Mouse (Mus musculus): ENCODE measurements around the gene Fam198a. TPM values are rescaled to one million over a fixed set of nuclear protein-coding genes. Genes with fewer than 3 reads are reported as not detected.

The Fam198a gene
- polyA plus RNA-seq, 1 experiment from 2014 or later, result 0.72 TPM

- H3K4me3 ChIP-seq, result no peak overlapping the region
- H3K9me3 ChIP-seq, result no peaks in the 10 kb centered on the region
- 65% methylated on average over 3 of the region's 3 CpGs for WGBS
- H3K4me1 ChIP-seq, result peaks cover 3% of the 10 kb centered on the region
- H3K27me3 ChIP-seq (ENCODE audit: insufficient read depth, poor library complexity, severe bottlenecking), result peaks cover 10% of the 10 kb centered on the region; the same call in 1 of the 2 replicates
- no peak overlapping the region for H3K27ac ChIP-seq
- DNase-seq (ENCODE audit: low spot score), result no peak
- H3K36me3 ChIP-seq, result no peaks in the 10 kb centered on the region
Observed at GRCm38 (mm10) chr9:121993047-121993446, 42.3 kb downstream of the Fam198a start.

GRCm38 (mm10) chr9:121995077-121995476, 44.3 kb downstream of the Fam198a start:
- H3K27me3 ChIP-seq (ENCODE audit: insufficient read depth, poor library complexity, severe bottlenecking), result peaks cover 10% of the 10 kb centered on the region

GRCm38 (mm10) chr9:121995508-121996131, 44.8 kb downstream of the Fam198a start:
- Histone ChIP-seq H3K27me3 (ENCODE audit: insufficient read depth, poor library complexity, severe bottlenecking) (peaks cover 10% of the 10 kb centered on the region), H3K9me3 (no peaks in the 10 kb centered on the region), H3K4me3 (peak overlapping the region; percentile 90), H3K27ac (peak overlapping the region; percentile 87), H3K36me3 (no peaks in the 10 kb centered on the region), H3K4me1 (peaks cover 3% of the 10 kb centered on the region)
- DNase-seq (ENCODE audit: low spot score), result peak; percentile 89
- WGBS, result under 1% methylated on average over 53 of the region's 53 CpGs

More at GRCm38 (mm10) chr9:121995077-121995476, 44.3 kb downstream of the Fam198a start:
- Histone ChIP-seq H3K4me3 (peak overlapping the region; percentile 90), H3K4me1 (peaks cover 3% of the 10 kb centered on the region), H3K9me3 (no peaks in the 10 kb centered on the region), H3K27ac (peak overlapping the region; percentile 87; the same call in 1 of the 2 replicates), H3K36me3 (no peaks in the 10 kb centered on the region)
- 19% methylated on average over 10 of the region's 10 CpGs for WGBS
- DNase-seq (ENCODE audit: low spot score), result no peak

- Histone ChIP-seq H3K4me3 (peak within 1 kb of the TSS; percentile 90), H3K27ac (no peak within 1 kb of the TSS), H3K9me3 (no peaks in the 10 kb centered on the region), H3K27me3 (ENCODE audit: insufficient read depth, poor library complexity, severe bottlenecking) (peaks cover 10% of the 10 kb centered on the region), H3K36me3 (no peaks in the 10 kb centered on the region), H3K4me1 (peaks cover 3% of the 10 kb centered on the region)
- DNase-seq (ENCODE audit: low spot score), result no peak
Observed at GRCm38 (mm10) chr9:121997010-121997409, 46.2 kb downstream of the Fam198a start, which contains the start of gene Pomgnt2. Pomgnt2 (minus strand) TSS chr9:121997110.

GRCm38 (mm10) chr9:121997978-121998377, 47.2 kb downstream of the Fam198a start:
- peaks cover 10% of the 10 kb centered on the region for H3K27me3 ChIP-seq (ENCODE audit: insufficient read depth, poor library complexity, severe bottlenecking)
- H3K4me3 ChIP-seq, result no peak overlapping the region
- H3K4me1 ChIP-seq, result peaks cover 3% of the 10 kb centered on the region
- no peak overlapping the region for H3K27ac ChIP-seq
- no peak for DNase-seq (ENCODE audit: low spot score)
- no peaks in the 10 kb centered on the region for H3K9me3 ChIP-seq
- WGBS, result 81% methylated on average over 4 of the region's 4 CpGs
- H3K36me3 ChIP-seq, result no peaks in the 10 kb centered on the region

GRCm38 (mm10) chr9:122006175-122006574, 55.4 kb downstream of the Fam198a start:
- Histone ChIP-seq H3K4me3 (no peak overlapping the region), H3K4me1 (no peaks in the 10 kb centered on the region; the same call in 1 of the 2 replicates), H3K36me3 (no peaks in the 10 kb centered on the region), H3K9me3 (no peaks in the 10 kb centered on the region), H3K27me3 (ENCODE audit: insufficient read depth, poor library complexity, severe bottlenecking) (no peaks in the 10 kb centered on the region), H3K27ac (no peak overlapping the region)
- DNase-seq (ENCODE audit: low spot score), result no peak
- WGBS, result 97% methylated on average over 2 of the region's 2 CpGs

- H3K9me3 ChIP-seq, result no peaks in the 10 kb centered on the region
- 12% methylated on average over 7 of the region's 7 CpGs for WGBS
- H3K4me3 ChIP-seq, result no peak overlapping the region
- no peak overlapping the region for H3K27ac ChIP-seq
- H3K27me3 ChIP-seq (ENCODE audit: insufficient read depth, poor library complexity, severe bottlenecking), result no peaks in the 10 kb centered on the region
- H3K36me3 ChIP-seq, result no peaks in the 10 kb centered on the region
- H3K4me1 ChIP-seq, result peaks cover 4% of the 10 kb centered on the region
- DNase-seq (ENCODE audit: low spot score), result peak; percentile 83
Observed at GRCm38 (mm10) chr9:122006609-122007008, 55.8 kb downstream of the Fam198a start.

GRCm38 (mm10) chr9:122008876-122009275, 58.1 kb downstream of the Fam198a start:
- Histone ChIP-seq H3K4me1 (peaks cover 12% of the 10 kb centered on the region), H3K4me3 (no peak overlapping the region), H3K36me3 (no peaks in the 10 kb centered on the region), H3K27ac (no peak overlapping the region), H3K9me3 (no peaks in the 10 kb centered on the region), H3K27me3 (ENCODE audit: insufficient read depth, poor library complexity, severe bottlenecking) (no peaks in the 10 kb centered on the region)
- no peak for DNase-seq (ENCODE audit: low spot score)
- 57% methylated on average over 2 of the region's 2 CpGs for WGBS

GRCm38 (mm10) chr9:122010751-122011150, 60.0 kb downstream of the Fam198a start:
- no peaks in the 10 kb centered on the region for H3K27me3 ChIP-seq (ENCODE audit: insufficient read depth, poor library complexity, severe bottlenecking)
- peaks cover 15% of the 10 kb centered on the region for H3K4me1 ChIP-seq
- no peaks in the 10 kb centered on the region for H3K9me3 ChIP-seq
- 79% methylated on average over 2 of the region's 2 CpGs for WGBS
- H3K4me3 ChIP-seq, result no peak overlapping the region
- no peak for DNase-seq (ENCODE audit: low spot score)
- H3K27ac ChIP-seq, result no peak overlapping the region
- H3K36me3 ChIP-seq, result no peaks in the 10 kb centered on the region

GRCm38 (mm10) chr9:122012816-122013215, 62.0 kb downstream of the Fam198a start:
- 86% methylated on average over 2 of the region's 2 CpGs for WGBS
- Histone ChIP-seq H3K4me1 (peaks cover 15% of the 10 kb centered on the region), H3K27ac (no peak overlapping the region), H3K27me3 (ENCODE audit: insufficient read depth, poor library complexity, severe bottlenecking) (no peaks in the 10 kb centered on the region), H3K36me3 (no peaks in the 10 kb centered on the region), H3K4me3 (no peak overlapping the region), H3K9me3 (no peaks in the 10 kb centered on the region)
- no peak for DNase-seq (ENCODE audit: low spot score)

GRCm38 (mm10) chr9:122013629-122014028, 62.8 kb downstream of the Fam198a start:
- H3K27me3 ChIP-seq (ENCODE audit: insufficient read depth, poor library complexity, severe bottlenecking), result no peaks in the 10 kb centered on the region
- H3K27ac ChIP-seq, result no peak overlapping the region
- WGBS, result 72% methylated on average over 4 of the region's 4 CpGs

GRCm38 (mm10) chr9:122014241-122014667, 63.5 kb downstream of the Fam198a start:
- Histone ChIP-seq H3K4me1 (peaks cover 19% of the 10 kb centered on the region), H3K4me3 (no peak overlapping the region), H3K27me3 (ENCODE audit: insufficient read depth, poor library complexity, severe bottlenecking) (no peaks in the 10 kb centered on the region), H3K27ac (no peak overlapping the region), H3K36me3 (no peaks in the 10 kb centered on the region), H3K9me3 (no peaks in the 10 kb centered on the region)
- DNase-seq (ENCODE audit: low spot score), result no peak
- WGBS, result 19% methylated on average over 10 of the region's 10 CpGs

More at GRCm38 (mm10) chr9:122013629-122014028, 62.8 kb downstream of the Fam198a start:
- no peak for DNase-seq (ENCODE audit: low spot score)
- Histone ChIP-seq H3K4me3 (no peak overlapping the region), H3K9me3 (no peaks in the 10 kb centered on the region), H3K4me1 (peaks cover 15% of the 10 kb centered on the region), H3K36me3 (no peaks in the 10 kb centered on the region)

GRCm38 (mm10) chr9:122018079-122018478, 67.3 kb downstream of the Fam198a start:
- Histone ChIP-seq H3K27ac (no peak overlapping the region), H3K4me1 (peaks cover 20% of the 10 kb centered on the region), H3K4me3 (no peak overlapping the region), H3K27me3 (ENCODE audit: insufficient read depth, poor library complexity, severe bottlenecking) (no peaks in the 10 kb centered on the region), H3K9me3 (no peaks in the 10 kb centered on the region), H3K36me3 (no peaks in the 10 kb centered on the region)
- WGBS, result 78% methylated on average over 5 of the region's 5 CpGs
- DNase-seq (ENCODE audit: low spot score), result no peak

All from heart, embryonic 10.5 days (tissue).